Mouse (Mus musculus): ENCODE data around the gene Cd8a. TPM values are rescaled to one million over a fixed set of nuclear protein-coding genes. Genes with fewer than 3 reads are reported as not detected.

Cd8a gene
- polyA plus RNA-seq, 1 experiment: not detected

DNA sequence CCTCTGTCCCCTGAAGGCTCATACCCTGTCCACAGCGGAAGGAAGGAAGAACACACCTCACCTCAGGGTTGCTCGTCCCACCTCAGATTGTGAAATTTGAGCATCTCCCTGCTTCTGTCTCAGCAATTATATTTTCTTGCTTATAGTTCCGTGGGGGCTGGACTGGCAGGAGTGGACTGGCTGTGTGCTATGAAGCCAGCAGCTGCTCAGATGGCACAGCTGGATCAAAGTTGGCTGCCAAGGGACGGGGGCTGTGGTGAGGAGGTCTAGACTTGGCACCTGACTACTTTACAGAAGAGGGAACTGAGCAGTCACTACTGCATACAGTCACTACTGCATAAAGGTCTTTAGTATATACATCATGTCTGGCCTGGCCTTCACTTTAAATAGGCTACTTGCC, 33.9 kb upstream of the Cd8a start:
- TF ChIP-seq POLR2A (IDR thresholded peaks at IDR 0.05; ENCODE audit: extremely low read depth, insufficient read depth, low read length): no peak
- no peak for TF ChIP-seq CTCF (IDR thresholded peaks at IDR 0.05; ENCODE audit: extremely low read depth, insufficient read depth, low read length)
- no peaks in the 10 kb centered on the region for H3K4me1 ChIP-seq (ENCODE audit: control insufficient read depth, insufficient read depth, low read length)
- H3K4me3 ChIP-seq (ENCODE audit: insufficient read depth, low read length): no peak overlapping the region
- H3K27ac ChIP-seq (ENCODE audit: insufficient read depth, low read length): no peak overlapping the region

DNA sequence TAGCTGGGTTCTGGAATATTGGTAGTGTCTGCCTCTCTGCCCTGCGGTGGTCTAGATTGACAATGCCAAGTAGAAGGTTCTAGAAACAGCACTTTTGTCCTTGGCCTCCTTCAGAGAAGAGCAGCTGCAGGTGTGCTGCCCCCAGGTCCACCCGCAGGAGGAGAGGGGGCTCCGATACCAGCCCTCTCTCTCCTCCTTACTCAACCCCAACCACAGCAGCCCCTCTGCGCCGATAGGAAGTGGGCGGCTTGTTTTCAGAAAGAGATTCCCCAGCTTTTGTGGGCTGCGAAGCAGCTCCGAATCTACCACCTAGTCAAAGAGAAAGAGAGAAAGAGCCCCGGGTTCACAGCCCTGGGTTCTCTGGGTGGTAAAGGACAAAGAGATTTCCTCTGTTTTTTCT, 32.0 kb upstream of the Cd8a start:
- TF ChIP-seq CTCF (IDR thresholded peaks at IDR 0.05; ENCODE audit: extremely low read depth, insufficient read depth, low read length) (no peak), POLR2A (IDR thresholded peaks at IDR 0.05; ENCODE audit: extremely low read depth, insufficient read depth, low read length) (no peak)
- no peak overlapping the region for H3K4me3 ChIP-seq (ENCODE audit: insufficient read depth, low read length)
- no peaks in the 10 kb centered on the region for H3K4me1 ChIP-seq (ENCODE audit: control insufficient read depth, insufficient read depth, low read length)
- H3K27ac ChIP-seq (ENCODE audit: insufficient read depth, low read length): no peak overlapping the region

- no peak for TF ChIP-seq POLR2A (IDR thresholded peaks at IDR 0.05; ENCODE audit: extremely low read depth, insufficient read depth, low read length)
- TF ChIP-seq CTCF (IDR thresholded peaks at IDR 0.05; ENCODE audit: extremely low read depth, insufficient read depth, low read length): no peak
- Histone ChIP-seq H3K27ac (ENCODE audit: insufficient read depth, low read length) (no peak overlapping the region), H3K4me3 (ENCODE audit: insufficient read depth, low read length) (no peak overlapping the region), H3K4me1 (ENCODE audit: control insufficient read depth, insufficient read depth, low read length) (no peaks in the 10 kb centered on the region)
Observed at GRCm38 (mm10) chr6:71348006-71348405, 25.2 kb upstream of the Cd8a start.

- TF ChIP-seq CTCF (IDR thresholded peaks at IDR 0.05; ENCODE audit: extremely low read depth, insufficient read depth, low read length) (no peak), POLR2A (IDR thresholded peaks at IDR 0.05; ENCODE audit: extremely low read depth, insufficient read depth, low read length) (no peak)
- no peaks in the 10 kb centered on the region for H3K4me1 ChIP-seq (ENCODE audit: control insufficient read depth, insufficient read depth, low read length)
- no peak overlapping the region for H3K27ac ChIP-seq (ENCODE audit: insufficient read depth, low read length)
- H3K4me3 ChIP-seq (ENCODE audit: insufficient read depth, low read length): no peak overlapping the region
Observed at GRCm38 (mm10) chr6:71351201-71351600, 22.0 kb upstream of the Cd8a start.

- Histone ChIP-seq H3K4me1 (ENCODE audit: control insufficient read depth, insufficient read depth, low read length) (no peaks in the 10 kb centered on the region), H3K27ac (ENCODE audit: insufficient read depth, low read length) (no peak overlapping the region), H3K4me3 (ENCODE audit: insufficient read depth, low read length) (no peak overlapping the region)
- TF ChIP-seq CTCF (IDR thresholded peaks at IDR 0.05; ENCODE audit: extremely low read depth, insufficient read depth, low read length) (no peak), POLR2A (IDR thresholded peaks at IDR 0.05; ENCODE audit: extremely low read depth, insufficient read depth, low read length) (no peak)
Observed at GRCm38 (mm10) chr6:71352201-71352600, 21.0 kb upstream of the Cd8a start.

- H3K4me3 ChIP-seq (ENCODE audit: insufficient read depth, low read length): no peak overlapping the region
- no peak for TF ChIP-seq POLR2A (IDR thresholded peaks at IDR 0.05; ENCODE audit: extremely low read depth, insufficient read depth, low read length)
- H3K27ac ChIP-seq (ENCODE audit: insufficient read depth, low read length): no peak overlapping the region
- no peaks in the 10 kb centered on the region for H3K4me1 ChIP-seq (ENCODE audit: control insufficient read depth, insufficient read depth, low read length)
Observed at GRCm38 (mm10) chr6:71352866-71353427, 20.3 kb upstream of the Cd8a start.

- no peaks in the 10 kb centered on the region for H3K4me1 ChIP-seq (ENCODE audit: control insufficient read depth, insufficient read depth, low read length)
- H3K4me3 ChIP-seq (ENCODE audit: insufficient read depth, low read length): no peak overlapping the region
- no peak for TF ChIP-seq CTCF (IDR thresholded peaks at IDR 0.05; ENCODE audit: extremely low read depth, insufficient read depth, low read length)
- TF ChIP-seq POLR2A (IDR thresholded peaks at IDR 0.05; ENCODE audit: extremely low read depth, insufficient read depth, low read length): no peak
- H3K27ac ChIP-seq (ENCODE audit: insufficient read depth, low read length): no peak overlapping the region
Observed at GRCm38 (mm10) chr6:71353722-71354121, 19.5 kb upstream of the Cd8a start.

- no peak for TF ChIP-seq CTCF (IDR thresholded peaks at IDR 0.05; ENCODE audit: extremely low read depth, insufficient read depth, low read length)
- TF ChIP-seq POLR2A (IDR thresholded peaks at IDR 0.05; ENCODE audit: extremely low read depth, insufficient read depth, low read length): no peak
- no peak overlapping the region for H3K27ac ChIP-seq (ENCODE audit: insufficient read depth, low read length)
- H3K4me1 ChIP-seq (ENCODE audit: control insufficient read depth, insufficient read depth, low read length): no peaks in the 10 kb centered on the region
- no peak overlapping the region for H3K4me3 ChIP-seq (ENCODE audit: insufficient read depth, low read length)
Observed at GRCm38 (mm10) chr6:71357493-71357892, 15.7 kb upstream of the Cd8a start.

DNA sequence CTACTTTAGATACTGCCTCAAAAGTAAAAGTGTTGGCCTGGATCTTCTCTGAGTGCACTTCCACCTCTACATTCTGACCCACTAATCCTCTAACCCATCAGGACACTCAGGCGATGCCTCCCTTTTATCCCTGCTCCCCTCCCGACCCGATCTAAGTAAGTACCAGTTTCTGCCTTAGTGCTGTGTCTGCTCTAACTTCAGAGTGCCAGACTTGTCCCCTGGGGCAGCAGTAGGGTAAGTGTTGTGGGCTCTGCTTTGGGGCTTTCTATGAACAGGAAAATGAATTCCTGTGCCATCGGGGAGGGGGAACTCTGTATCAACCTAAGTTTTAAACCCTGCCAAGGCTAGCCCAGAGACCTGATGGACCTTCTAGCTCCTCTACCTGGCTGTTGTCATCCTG, 13.0 kb upstream of the Cd8a start:
- TF ChIP-seq POLR2A (IDR thresholded peaks at IDR 0.05; ENCODE audit: extremely low read depth, insufficient read depth, low read length) (no peak), CTCF (IDR thresholded peaks at IDR 0.05; ENCODE audit: extremely low read depth, insufficient read depth, low read length) (no peak)
- Histone ChIP-seq H3K4me1 (ENCODE audit: control insufficient read depth, insufficient read depth, low read length) (no peaks in the 10 kb centered on the region), H3K4me3 (ENCODE audit: insufficient read depth, low read length) (no peak overlapping the region), H3K27ac (ENCODE audit: insufficient read depth, low read length) (no peak overlapping the region)

DNA sequence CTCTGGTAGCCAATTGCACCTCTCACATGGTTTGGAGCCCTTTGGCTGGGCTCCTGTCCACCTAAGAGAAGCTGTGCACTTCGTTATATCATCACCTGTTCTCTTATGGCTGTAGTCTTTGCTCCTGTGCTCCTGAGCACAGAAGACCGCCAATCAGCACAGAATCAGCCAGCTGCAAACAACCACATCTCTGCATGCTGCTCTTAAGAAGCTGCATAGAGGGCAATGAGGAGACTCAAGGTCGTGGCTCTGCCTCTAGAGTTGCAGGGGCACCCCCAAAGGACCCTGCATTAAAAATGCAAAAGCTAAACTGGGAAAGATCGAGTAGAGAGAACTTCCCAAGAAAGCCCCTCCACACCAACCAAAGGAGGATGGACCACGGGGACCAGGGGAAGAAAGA, 12.5 kb upstream of the Cd8a start:
- Histone ChIP-seq H3K27ac (ENCODE audit: insufficient read depth, low read length) (no peak overlapping the region), H3K4me1 (ENCODE audit: control insufficient read depth, insufficient read depth, low read length) (no peaks in the 10 kb centered on the region), H3K4me3 (ENCODE audit: insufficient read depth, low read length) (no peak overlapping the region)
- TF ChIP-seq POLR2A (IDR thresholded peaks at IDR 0.05; ENCODE audit: extremely low read depth, insufficient read depth, low read length) (no peak), CTCF (IDR thresholded peaks at IDR 0.05; ENCODE audit: extremely low read depth, insufficient read depth, low read length) (no peak)

Measured in cortical plate, adult 2 months (tissue).